In the genomic region with DNA sequence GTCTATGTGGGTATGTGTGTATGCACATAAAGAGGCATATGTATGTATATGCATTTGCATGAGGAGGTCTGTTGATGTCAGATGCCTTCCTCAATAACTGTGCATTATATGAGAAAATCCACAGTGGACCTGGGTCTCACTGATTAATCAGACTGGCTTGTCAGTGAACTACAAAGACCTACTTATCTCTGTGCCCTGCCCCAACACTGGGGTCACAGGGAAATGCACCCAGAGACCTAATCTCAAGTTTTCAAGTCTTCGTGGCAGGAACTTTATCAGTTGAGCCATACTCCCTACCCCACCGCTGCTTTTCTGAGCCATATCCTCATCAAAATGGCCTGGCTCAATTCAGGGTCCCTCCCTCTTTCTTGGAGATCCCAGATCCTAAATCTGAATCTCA, we compare ENCODE assay signal across 28 mouse cellular contexts.
DNase-seq lines count a peak whose midpoint lies in the region; ATAC-seq and TF ChIP-seq lines count a peak whose summit lies in the region.
"Had no signal": no experiment of that assay in that cellular context is flagged by ENCODE, and none has a peak within 500 bp of the region (broad histone marks: within the 10 kb centered on the region; RNA-seq: fewer than 3 reads in every experiment).

No protein-coding gene starts in this region.

- H3K4me1 ChIP-seq in forebrain, embryonic 13.5 days, result no peaks in the 10 kb centered on the region
- no peaks in the 10 kb centered on the region for H3K4me1 ChIP-seq in forebrain, embryonic 14.5 days (ENCODE audit: control insufficient read depth, insufficient read depth, low read length)
- peaks cover 17% of the 10 kb centered on the region for H3K4me1 ChIP-seq in liver, embryonic 12.5 days
- H3K4me1 ChIP-seq in liver, postnatal 0 days (ENCODE audit: insufficient read depth), result no peaks in the 10 kb centered on the region
- H3K4me1 ChIP-seq: embryonic facial prominence, embryonic 13.5 days; heart, embryonic 15.5 days; limb, embryonic 12.5 days; neural tube, embryonic 13.5 days; stomach, embryonic 15.5 days had no signal

- H3K4me3 ChIP-seq in forebrain, embryonic 13.5 days, result no peak overlapping the region
- H3K4me3 ChIP-seq in forebrain, embryonic 14.5 days (ENCODE audit: low read depth, low read length), result no peak overlapping the region
- H3K4me3 ChIP-seq in liver, embryonic 12.5 days, result no peak overlapping the region
- H3K4me3 ChIP-seq in liver, postnatal 0 days (ENCODE audit: low read depth, low read length), result no peak overlapping the region
- H3K4me3 ChIP-seq: embryonic facial prominence, embryonic 13.5 days; heart, embryonic 10.5 days; heart, embryonic 15.5 days; left cerebral cortex, adult 2 months; limb, embryonic 12.5 days; neural tube, embryonic 13.5 days; stomach, embryonic 15.5 days had no signal

- no peak overlapping the region for H3K9ac ChIP-seq in forebrain, embryonic 13.5 days
- H3K9ac ChIP-seq in forebrain, embryonic 14.5 days (ENCODE audit: low read length), result no peak overlapping the region
- H3K9ac ChIP-seq in liver, embryonic 12.5 days, result no peak overlapping the region
- no peak overlapping the region for H3K9ac ChIP-seq in liver, postnatal 0 days (replicated peaks)
- H3K9ac ChIP-seq: embryonic facial prominence, embryonic 13.5 days; heart, embryonic 15.5 days; limb, embryonic 12.5 days; neural tube, embryonic 13.5 days; stomach, embryonic 15.5 days had no signal

- DNase-seq in forebrain, embryonic 14.5 days (ENCODE audit: low spot score), result no peak
- DNase-seq in c-Kit-positive CD71-positive TER-119-positive erythroid progenitor cells, embryonic 14.5 days (ENCODE audit: low spot score), result peak; percentile 21
- no peak for DNase-seq in liver, postnatal 0 days
- no peak for DNase-seq in right cerebral cortex, postnatal 4 days
- DNase-seq in B cell, adult 2 months, result no peak
- no peak for DNase-seq in thymus, postnatal 4 days
- DNase-seq: adrenal gland, adult 2 months; cerebellum, adult 11 months; cerebellum, adult 9-10 months; gastrocnemius, postnatal 14 days; heart, adult 11 months; kidney, adult 9 months; kidney, postnatal 10 days; lung, adult 2 months; lung, postnatal 10 days; retina, postnatal 1 day; right cerebral cortex, postnatal 14 days had no signal

- no peak for TF ChIP-seq CTCF in liver, postnatal 0 days (IDR thresholded peaks at IDR 0.05; ENCODE audit: low read depth)

- no peak overlapping the region for H3K27ac ChIP-seq in forebrain, embryonic 13.5 days
- no peak overlapping the region for H3K27ac ChIP-seq in forebrain, embryonic 14.5 days (ENCODE audit: low read depth, low read length)
- H3K27ac ChIP-seq in liver, embryonic 12.5 days, result no peak overlapping the region
- H3K27ac ChIP-seq in liver, postnatal 0 days (ENCODE audit: low read depth), result no peak overlapping the region
- H3K27ac ChIP-seq: embryonic facial prominence, embryonic 13.5 days; heart, embryonic 10.5 days; heart, embryonic 15.5 days; left cerebral cortex, adult 2 months; limb, embryonic 12.5 days; neural tube, embryonic 13.5 days; stomach, embryonic 15.5 days had no signal

- no peaks in the 10 kb centered on the region for H3K9me3 ChIP-seq in forebrain, embryonic 13.5 days (replicated peaks)
- H3K9me3 ChIP-seq in forebrain, embryonic 14.5 days (replicated peaks; ENCODE audit: control insufficient read depth, low read length), result no peaks in the 10 kb centered on the region
- no peaks in the 10 kb centered on the region for H3K9me3 ChIP-seq in liver, embryonic 12.5 days (replicated peaks)
- no peaks in the 10 kb centered on the region for H3K9me3 ChIP-seq in liver, postnatal 0 days (ENCODE audit: low read length)
- H3K9me3 ChIP-seq: embryonic facial prominence, embryonic 13.5 days; heart, embryonic 10.5 days; heart, embryonic 15.5 days; limb, embryonic 12.5 days; neural tube, embryonic 13.5 days; stomach, embryonic 15.5 days had no signal

- TF ChIP-seq EP300 in liver, postnatal 0 days (IDR thresholded peaks at IDR 0.05; ENCODE audit: low read depth), result peak; percentile 60; the same call in 1 of the 2 replicates

- 80% methylated on average over 2 of the region's 2 CpGs for WGBS in forebrain, embryonic 13.5 days
- 76% methylated on average over 2 of the region's 2 CpGs for WGBS in forebrain, embryonic 14.5 days
- 3% methylated on average over 2 of the region's 2 CpGs for WGBS in liver, embryonic 12.5 days (ENCODE audit: insufficient replicate concordance)
- WGBS in liver, postnatal 0 days (ENCODE audit: insufficient replicate concordance), result 28% methylated on average over 2 of the region's 2 CpGs

- H3K4me2 ChIP-seq in forebrain, embryonic 13.5 days, result no peak overlapping the region
- no peak overlapping the region for H3K4me2 ChIP-seq in forebrain, embryonic 14.5 days (ENCODE audit: low read length)
- H3K4me2 ChIP-seq in liver, embryonic 12.5 days, result no peak overlapping the region
- H3K4me2 ChIP-seq in liver, postnatal 0 days (ENCODE audit: low read depth, low read length), result no peak overlapping the region
- H3K4me2 ChIP-seq: embryonic facial prominence, embryonic 13.5 days; heart, embryonic 15.5 days; limb, embryonic 12.5 days; midbrain, embryonic 11.5 days; neural tube, embryonic 13.5 days; stomach, embryonic 15.5 days had no signal

- no peaks in the 10 kb centered on the region for H3K36me3 ChIP-seq in forebrain, embryonic 13.5 days (ENCODE audit: poor library complexity, severe bottlenecking)
- H3K36me3 ChIP-seq in forebrain, embryonic 14.5 days (ENCODE audit: control insufficient read depth, insufficient read depth, low read length), result no peaks in the 10 kb centered on the region
- H3K36me3 ChIP-seq in liver, embryonic 12.5 days, result no peaks in the 10 kb centered on the region
- H3K36me3 ChIP-seq in liver, postnatal 0 days (replicated peaks; ENCODE audit: insufficient read depth, low read length), result no peaks in the 10 kb centered on the region
- H3K36me3 ChIP-seq: embryonic facial prominence, embryonic 13.5 days; heart, embryonic 10.5 days; heart, embryonic 15.5 days; limb, embryonic 12.5 days; neural tube, embryonic 13.5 days; stomach, embryonic 15.5 days had no signal

- 0 out of 2 replicates have a peak, but pooled peaks have one; percentile 8 for ATAC-seq in forebrain, embryonic 13.5 days
- no peak for ATAC-seq in forebrain, embryonic 14.5 days
- ATAC-seq in liver, embryonic 12.5 days, result peak; percentile 88
- ATAC-seq in liver, postnatal 0 days, result peak; percentile 27; the same call in 1 of the 2 replicates
- ATAC-seq: hindbrain, embryonic 16.5 days had no signal

- H3K27me3 ChIP-seq in forebrain, embryonic 13.5 days, result no peaks in the 10 kb centered on the region
- no peaks in the 10 kb centered on the region for H3K27me3 ChIP-seq in forebrain, embryonic 14.5 days (replicated peaks; ENCODE audit: control insufficient read depth, insufficient read depth, low read length)
- H3K27me3 ChIP-seq in liver, embryonic 12.5 days (replicated peaks), result peaks cover 3% of the 10 kb centered on the region; the same call in 1 of the 2 replicates
- H3K27me3 ChIP-seq in liver, postnatal 0 days (ENCODE audit: insufficient read depth, low read length), result no peaks in the 10 kb centered on the region
- H3K27me3 ChIP-seq: embryonic facial prominence, embryonic 13.5 days; heart, embryonic 15.5 days; limb, embryonic 12.5 days; neural tube, embryonic 13.5 days; stomach, embryonic 15.5 days had no signal
